Mouse (Mus musculus): ENCODE data around the gene Eya3. TPM values are rescaled to one million over a fixed set of nuclear protein-coding genes. Genes with fewer than 3 reads are reported as not detected.
A peak's percentile ranks its signal among the peaks of the same experiment; 100 is the strongest.

Gene Eya3
- total and polyA plus RNA-seq, 2 experiments, result 6.8 to 9.2 TPM

GRCm38 (mm10) chr4:132624034-132624657, 14.6 kb upstream of the Eya3 start:
- H3K4me3 ChIP-seq (ENCODE audit: insufficient read depth, low read depth, low read length), result no peak overlapping the region
- TF ChIP-seq POLR2A (IDR thresholded peaks at IDR 0.05; ENCODE audit: extremely low read depth, insufficient read depth, low read length) (no peak), CTCF (IDR thresholded peaks at IDR 0.05; ENCODE audit: low read depth, low read length) (no peak)

GRCm38 (mm10) chr4:132628830-132629229, 10.0 kb upstream of the Eya3 start:
- 17% methylated on average over 2 of the region's 2 CpGs for WGBS
- no peak for DNase-seq (ENCODE audit: extremely low read depth, low read depth, low spot score)
- H3K36me3 ChIP-seq (ENCODE audit: control insufficient read depth, insufficient read depth, low read length), result no peaks in the 10 kb centered on the region
- no peak overlapping the region for H3K9ac ChIP-seq (ENCODE audit: low read depth, low read length)
- TF ChIP-seq CTCF (IDR thresholded peaks at IDR 0.05; ENCODE audit: low read depth, low read length), result peak; percentile 66
- no peak for TF ChIP-seq POLR2A (IDR thresholded peaks at IDR 0.05; ENCODE audit: extremely low read depth, insufficient read depth, low read length)
- H3K4me3 ChIP-seq (ENCODE audit: insufficient read depth, low read depth, low read length), result no peak overlapping the region
- H3K79me2 ChIP-seq (ENCODE audit: control insufficient read depth, insufficient read depth, low read length), result no peaks in the 10 kb centered on the region
- H3K27me3 ChIP-seq (ENCODE audit: control insufficient read depth, insufficient read depth, low read length), result no peaks in the 10 kb centered on the region
- no peak overlapping the region for H3K27ac ChIP-seq (replicated peaks; ENCODE audit: insufficient read depth, low read depth, low read length)
- H3K4me1 ChIP-seq (ENCODE audit: control insufficient read depth, insufficient read depth, low read length), result no peaks in the 10 kb centered on the region

More at GRCm38 (mm10) chr4:132624034-132624657, 14.6 kb upstream of the Eya3 start:
- no peaks in the 10 kb centered on the region for H3K4me1 ChIP-seq (ENCODE audit: control insufficient read depth, insufficient read depth, low read length)
- no peaks in the 10 kb centered on the region for H3K79me2 ChIP-seq (ENCODE audit: control insufficient read depth, insufficient read depth, low read length)
- no peak for DNase-seq (ENCODE audit: extremely low read depth, low read depth, low spot score)
- no peak overlapping the region for H3K27ac ChIP-seq (replicated peaks; ENCODE audit: insufficient read depth, low read depth, low read length)
- no peak overlapping the region for H3K9ac ChIP-seq (ENCODE audit: low read depth, low read length)
- no peaks in the 10 kb centered on the region for H3K27me3 ChIP-seq (ENCODE audit: control insufficient read depth, insufficient read depth, low read length)
- 78% methylated on average over 5 of the region's 5 CpGs for WGBS
- H3K36me3 ChIP-seq (ENCODE audit: control insufficient read depth, insufficient read depth, low read length), result no peaks in the 10 kb centered on the region

- Histone ChIP-seq H3K27me3 (ENCODE audit: control insufficient read depth, insufficient read depth, low read length) (no peaks in the 10 kb centered on the region), H3K4me3 (ENCODE audit: insufficient read depth, low read depth, low read length) (no peak overlapping the region), H3K4me1 (ENCODE audit: control insufficient read depth, insufficient read depth, low read length) (no peaks in the 10 kb centered on the region), H3K79me2 (ENCODE audit: control insufficient read depth, insufficient read depth, low read length) (peaks cover 15% of the 10 kb centered on the region; the same call in 1 of the 2 replicates), H3K9ac (ENCODE audit: low read depth, low read length) (no peak overlapping the region), H3K27ac (replicated peaks; ENCODE audit: insufficient read depth, low read depth, low read length) (no peak overlapping the region), H3K36me3 (ENCODE audit: control insufficient read depth, insufficient read depth, low read length) (no peaks in the 10 kb centered on the region)
- no peak for TF ChIP-seq CTCF (IDR thresholded peaks at IDR 0.05; ENCODE audit: low read depth, low read length)
- peak; percentile 18 for DNase-seq (ENCODE audit: extremely low read depth, low read depth, low spot score)
- WGBS, result 79% methylated on average over 2 of the region's 2 CpGs
Observed at GRCm38 (mm10) chr4:132635971-132636370, 2.8 kb upstream of the Eya3 start.

GRCm38 (mm10) chr4:132636554-132636953, 2.2 kb upstream of the Eya3 start:
- Histone ChIP-seq H3K4me3 (ENCODE audit: insufficient read depth, low read depth, low read length) (no peak overlapping the region), H3K4me1 (ENCODE audit: control insufficient read depth, insufficient read depth, low read length) (no peaks in the 10 kb centered on the region), H3K36me3 (ENCODE audit: control insufficient read depth, insufficient read depth, low read length) (no peaks in the 10 kb centered on the region), H3K27ac (replicated peaks; ENCODE audit: insufficient read depth, low read depth, low read length) (no peak overlapping the region), H3K27me3 (ENCODE audit: control insufficient read depth, insufficient read depth, low read length) (no peaks in the 10 kb centered on the region), H3K9ac (ENCODE audit: low read depth, low read length) (no peak overlapping the region), H3K79me2 (ENCODE audit: control insufficient read depth, insufficient read depth, low read length) (peaks cover 16% of the 10 kb centered on the region; the same call in 1 of the 2 replicates)
- 38% methylated on average over 4 of the region's 4 CpGs for WGBS
- DNase-seq (ENCODE audit: extremely low read depth, low read depth, low spot score), result peak; percentile 36
- peak; percentile 42 for TF ChIP-seq CTCF (IDR thresholded peaks at IDR 0.05; ENCODE audit: low read depth, low read length)
- TF ChIP-seq POLR2A (IDR thresholded peaks at IDR 0.05; ENCODE audit: extremely low read depth, insufficient read depth, low read length), result no peak

- WGBS, result 1% methylated on average over 34 of the region's 35 CpGs
- DNase-seq (ENCODE audit: extremely low read depth, low read depth, low spot score), result peak; percentile 22
- TF ChIP-seq CTCF (IDR thresholded peaks at IDR 0.05; ENCODE audit: low read depth, low read length) (no peak), POLR2A (IDR thresholded peaks at IDR 0.05; ENCODE audit: extremely low read depth, insufficient read depth, low read length) (no peak)
- Histone ChIP-seq H3K4me3 (ENCODE audit: insufficient read depth, low read depth, low read length) (peak overlapping the region; percentile 87), H3K79me2 (ENCODE audit: control insufficient read depth, insufficient read depth, low read length) (peaks cover 25% of the 10 kb centered on the region; the same call in 1 of the 2 replicates), H3K9ac (ENCODE audit: low read depth, low read length) (peak overlapping the region; percentile 86), H3K27ac (replicated peaks; ENCODE audit: insufficient read depth, low read depth, low read length) (peak overlapping the region; percentile 44), H3K27me3 (ENCODE audit: control insufficient read depth, insufficient read depth, low read length) (no peaks in the 10 kb centered on the region), H3K36me3 (ENCODE audit: control insufficient read depth, insufficient read depth, low read length) (peaks cover 4% of the 10 kb centered on the region), H3K4me1 (ENCODE audit: control insufficient read depth, insufficient read depth, low read length) (no peaks in the 10 kb centered on the region; the same call in 1 of the 2 replicates)
Observed at GRCm38 (mm10) chr4:132639191-132639713, 465 bp downstream of the Eya3 start.

- Histone ChIP-seq H3K79me2 (ENCODE audit: control insufficient read depth, insufficient read depth, low read length) (peaks cover 22% of the 10 kb centered on the region; the same call in 1 of the 2 replicates), H3K36me3 (ENCODE audit: control insufficient read depth, insufficient read depth, low read length) (no peaks in the 10 kb centered on the region), H3K27me3 (ENCODE audit: control insufficient read depth, insufficient read depth, low read length) (no peaks in the 10 kb centered on the region), H3K4me3 (ENCODE audit: insufficient read depth, low read depth, low read length) (no peak overlapping the region), H3K9ac (ENCODE audit: low read depth, low read length) (no peak overlapping the region), H3K4me1 (ENCODE audit: control insufficient read depth, insufficient read depth, low read length) (peaks cover 11% of the 10 kb centered on the region), H3K27ac (replicated peaks; ENCODE audit: insufficient read depth, low read depth, low read length) (no peak overlapping the region)
- 51% methylated on average over 7 of the region's 7 CpGs for WGBS
- DNase-seq (ENCODE audit: extremely low read depth, low read depth, low spot score), result peak; percentile 59
- TF ChIP-seq POLR2A (IDR thresholded peaks at IDR 0.05; ENCODE audit: extremely low read depth, insufficient read depth, low read length), result no peak
- no peak for TF ChIP-seq CTCF (IDR thresholded peaks at IDR 0.05; ENCODE audit: low read depth, low read length)
Observed at GRCm38 (mm10) chr4:132647439-132647838, 8.7 kb downstream of the Eya3 start.
